Mouse (Mus musculus): ENCODE data around the gene Zfp609. TPM values are rescaled to one million over a fixed set of nuclear protein-coding genes. Genes with fewer than 3 reads are reported as not detected.

Gene Zfp609
- polyA plus RNA-seq, 1 experiment from 2014 or later, result 7.8 TPM

- DNase-seq (ENCODE audit: low spot score) (no peak), ATAC-seq (replicated peaks; ENCODE audit: low FRiP score, low TSS enrichment, low read depth) (no peak)
- Histone ChIP-seq H3K27me3 (replicated peaks; ENCODE audit: control insufficient read depth, insufficient read depth, low read length) (no peaks in the 10 kb centered on the region), H3K4me2 (ENCODE audit: low read length) (no peak overlapping the region), H3K4me3 (ENCODE audit: low read depth, low read length) (no peak overlapping the region), H3K9ac (ENCODE audit: low read length) (no peak overlapping the region), H3K9me3 (ENCODE audit: control insufficient read depth, low read length) (no peaks in the 10 kb centered on the region), H3K4me1 (replicated peaks; ENCODE audit: control insufficient read depth, insufficient read depth, low read length) (no peaks in the 10 kb centered on the region), H3K36me3 (ENCODE audit: control insufficient read depth, insufficient read depth, low read length) (peaks cover 6% of the 10 kb centered on the region; the same call in 1 of the 2 replicates), H3K27ac (ENCODE audit: low read depth) (no peak overlapping the region)
- 76% methylated on average over 4 of the region's 4 CpGs for WGBS
These were observed 27.6 kb downstream of the Zfp609 start for GRCm38 (mm10) chr9:65799770-65800169.

GRCm38 (mm10) chr9:65795651-65796050 lies 31.7 kb downstream of the Zfp609 start:
- H3K4me3 ChIP-seq (ENCODE audit: low read depth, low read length), result no peak overlapping the region
- no peaks in the 10 kb centered on the region for H3K27me3 ChIP-seq (replicated peaks; ENCODE audit: control insufficient read depth, insufficient read depth, low read length)
- H3K9ac ChIP-seq (ENCODE audit: low read length), result no peak overlapping the region
- WGBS, result 85% methylated on average over 2 of the region's 2 CpGs
- no peak for ATAC-seq (replicated peaks; ENCODE audit: low FRiP score, low TSS enrichment, low read depth)
- peaks cover 16% of the 10 kb centered on the region for H3K36me3 ChIP-seq (ENCODE audit: control insufficient read depth, insufficient read depth, low read length)
- no peak overlapping the region for H3K27ac ChIP-seq (ENCODE audit: low read depth)
- H3K4me2 ChIP-seq (ENCODE audit: low read length), result no peak overlapping the region
- no peak for DNase-seq (ENCODE audit: low spot score)
- H3K4me1 ChIP-seq (replicated peaks; ENCODE audit: control insufficient read depth, insufficient read depth, low read length), result peaks cover 10% of the 10 kb centered on the region; the same call in 1 of the 2 replicates
- no peaks in the 10 kb centered on the region for H3K9me3 ChIP-seq (ENCODE audit: control insufficient read depth, low read length)

- no peaks in the 10 kb centered on the region for H3K27me3 ChIP-seq (replicated peaks; ENCODE audit: control insufficient read depth, insufficient read depth, low read length)
- H3K4me3 ChIP-seq (ENCODE audit: low read depth, low read length), result no peak overlapping the region
- WGBS, result 84% methylated on average over 7 of the region's 7 CpGs
- H3K36me3 ChIP-seq (ENCODE audit: control insufficient read depth, insufficient read depth, low read length), result peaks cover 16% of the 10 kb centered on the region
- H3K9me3 ChIP-seq (ENCODE audit: control insufficient read depth, low read length), result no peaks in the 10 kb centered on the region
- no peak overlapping the region for H3K27ac ChIP-seq (ENCODE audit: low read depth)
- H3K9ac ChIP-seq (ENCODE audit: low read length), result no peak overlapping the region
- no peak for DNase-seq (ENCODE audit: low spot score)
- ATAC-seq (replicated peaks; ENCODE audit: low FRiP score, low TSS enrichment, low read depth), result no peak
- H3K4me2 ChIP-seq (ENCODE audit: low read length), result no peak overlapping the region
- H3K4me1 ChIP-seq (replicated peaks; ENCODE audit: control insufficient read depth, insufficient read depth, low read length), result peaks cover 10% of the 10 kb centered on the region; the same call in 1 of the 2 replicates
These were observed 33.1 kb downstream of the Zfp609 start for GRCm38 (mm10) chr9:65794313-65794712.

GRCm38 (mm10) chr9:65793506-65793905 lies 33.9 kb downstream of the Zfp609 start:
- Histone ChIP-seq H3K4me1 (replicated peaks; ENCODE audit: control insufficient read depth, insufficient read depth, low read length) (peaks cover 10% of the 10 kb centered on the region; the same call in 1 of the 2 replicates), H3K27me3 (replicated peaks; ENCODE audit: control insufficient read depth, insufficient read depth, low read length) (no peaks in the 10 kb centered on the region), H3K4me3 (ENCODE audit: low read depth, low read length) (no peak overlapping the region), H3K4me2 (ENCODE audit: low read length) (no peak overlapping the region), H3K36me3 (ENCODE audit: control insufficient read depth, insufficient read depth, low read length) (peaks cover 16% of the 10 kb centered on the region), H3K9me3 (ENCODE audit: control insufficient read depth, low read length) (no peaks in the 10 kb centered on the region), H3K27ac (ENCODE audit: low read depth) (no peak overlapping the region), H3K9ac (ENCODE audit: low read length) (no peak overlapping the region)
- DNase-seq (ENCODE audit: low spot score) (no peak), ATAC-seq (replicated peaks; ENCODE audit: low FRiP score, low TSS enrichment, low read depth) (no peak)
- 89% methylated on average over 3 of the region's 3 CpGs for WGBS

- H3K36me3 ChIP-seq (ENCODE audit: control insufficient read depth, insufficient read depth, low read length), result peaks cover 16% of the 10 kb centered on the region
- peaks cover 10% of the 10 kb centered on the region; the same call in 1 of the 2 replicates for H3K4me1 ChIP-seq (replicated peaks; ENCODE audit: control insufficient read depth, insufficient read depth, low read length)
- ATAC-seq (replicated peaks; ENCODE audit: low FRiP score, low TSS enrichment, low read depth), result no peak
- no peaks in the 10 kb centered on the region for H3K27me3 ChIP-seq (replicated peaks; ENCODE audit: control insufficient read depth, insufficient read depth, low read length)
- H3K9me3 ChIP-seq (ENCODE audit: control insufficient read depth, low read length), result no peaks in the 10 kb centered on the region
- no peak overlapping the region for H3K9ac ChIP-seq (ENCODE audit: low read length)
- no peak overlapping the region for H3K27ac ChIP-seq (ENCODE audit: low read depth)
- H3K4me3 ChIP-seq (ENCODE audit: low read depth, low read length), result no peak overlapping the region
- WGBS, result 68% methylated on average over 3 of the region's 3 CpGs
- DNase-seq (ENCODE audit: low spot score), result no peak
- H3K4me2 ChIP-seq (ENCODE audit: low read length), result no peak overlapping the region
These were observed 34.3 kb downstream of the Zfp609 start for GRCm38 (mm10) chr9:65793086-65793485.

- Histone ChIP-seq H3K27ac (ENCODE audit: low read depth) (no peak overlapping the region), H3K4me1 (replicated peaks; ENCODE audit: control insufficient read depth, insufficient read depth, low read length) (peaks cover 17% of the 10 kb centered on the region; the same call in 1 of the 2 replicates), H3K4me2 (ENCODE audit: low read length) (no peak overlapping the region), H3K9ac (ENCODE audit: low read length) (no peak overlapping the region), H3K9me3 (ENCODE audit: control insufficient read depth, low read length) (no peaks in the 10 kb centered on the region), H3K4me3 (ENCODE audit: low read depth, low read length) (no peak overlapping the region), H3K27me3 (replicated peaks; ENCODE audit: control insufficient read depth, insufficient read depth, low read length) (no peaks in the 10 kb centered on the region), H3K36me3 (ENCODE audit: control insufficient read depth, insufficient read depth, low read length) (peaks cover 16% of the 10 kb centered on the region)
- DNase-seq (ENCODE audit: low spot score), result no peak
- no peak for ATAC-seq (replicated peaks; ENCODE audit: low FRiP score, low TSS enrichment, low read depth)
These were observed 35.5 kb downstream of the Zfp609 start for GRCm38 (mm10) chr9:65791846-65792245.

GRCm38 (mm10) chr9:65791106-65791505 lies 36.3 kb downstream of the Zfp609 start:
- H3K9ac ChIP-seq (ENCODE audit: low read length), result no peak overlapping the region
- no peak overlapping the region for H3K4me2 ChIP-seq (ENCODE audit: low read length)
- peaks cover 17% of the 10 kb centered on the region; the same call in 1 of the 2 replicates for H3K4me1 ChIP-seq (replicated peaks; ENCODE audit: control insufficient read depth, insufficient read depth, low read length)
- H3K27me3 ChIP-seq (replicated peaks; ENCODE audit: control insufficient read depth, insufficient read depth, low read length), result no peaks in the 10 kb centered on the region
- peaks cover 16% of the 10 kb centered on the region for H3K36me3 ChIP-seq (ENCODE audit: control insufficient read depth, insufficient read depth, low read length)
- H3K9me3 ChIP-seq (ENCODE audit: control insufficient read depth, low read length), result no peaks in the 10 kb centered on the region
- no peak for DNase-seq (ENCODE audit: low spot score)
- WGBS, result 61% methylated on average over 4 of the region's 4 CpGs
- no peak overlapping the region for H3K4me3 ChIP-seq (ENCODE audit: low read depth, low read length)
- H3K27ac ChIP-seq (ENCODE audit: low read depth), result no peak overlapping the region
- ATAC-seq (replicated peaks; ENCODE audit: low FRiP score, low TSS enrichment, low read depth), result no peak

- ATAC-seq (replicated peaks; ENCODE audit: low FRiP score, low TSS enrichment, low read depth), result no peak
- Histone ChIP-seq H3K9ac (ENCODE audit: low read length) (no peak overlapping the region), H3K4me3 (ENCODE audit: low read depth, low read length) (no peak overlapping the region), H3K9me3 (ENCODE audit: control insufficient read depth, low read length) (no peaks in the 10 kb centered on the region), H3K36me3 (ENCODE audit: control insufficient read depth, insufficient read depth, low read length) (peaks cover 10% of the 10 kb centered on the region), H3K27me3 (replicated peaks; ENCODE audit: control insufficient read depth, insufficient read depth, low read length) (no peaks in the 10 kb centered on the region), H3K27ac (ENCODE audit: low read depth) (no peak overlapping the region), H3K4me1 (replicated peaks; ENCODE audit: control insufficient read depth, insufficient read depth, low read length) (peaks cover 17% of the 10 kb centered on the region; the same call in 1 of the 2 replicates), H3K4me2 (ENCODE audit: low read length) (no peak overlapping the region)
- no peak for DNase-seq (ENCODE audit: low spot score)
- WGBS, result 95% methylated on average over 3 of the region's 3 CpGs
These were observed 37.6 kb downstream of the Zfp609 start for GRCm38 (mm10) chr9:65789788-65790187.

GRCm38 (mm10) chr9:65788556-65788955 lies 38.8 kb downstream of the Zfp609 start:
- no peaks in the 10 kb centered on the region for H3K9me3 ChIP-seq (ENCODE audit: control insufficient read depth, low read length)
- H3K9ac ChIP-seq (ENCODE audit: low read length), result no peak overlapping the region
- WGBS, result 74% methylated on average over 4 of the region's 4 CpGs
- no peaks in the 10 kb centered on the region for H3K27me3 ChIP-seq (replicated peaks; ENCODE audit: control insufficient read depth, insufficient read depth, low read length)
- no peak for ATAC-seq (replicated peaks; ENCODE audit: low FRiP score, low TSS enrichment, low read depth)
- no peak overlapping the region for H3K4me2 ChIP-seq (ENCODE audit: low read length)
- H3K27ac ChIP-seq (ENCODE audit: low read depth), result no peak overlapping the region
- peaks cover 17% of the 10 kb centered on the region; the same call in 1 of the 2 replicates for H3K4me1 ChIP-seq (replicated peaks; ENCODE audit: control insufficient read depth, insufficient read depth, low read length)
- H3K36me3 ChIP-seq (ENCODE audit: control insufficient read depth, insufficient read depth, low read length), result 0 out of 2 replicates have a peak, but pooled peaks cover 3% of the 10 kb centered on the region
- H3K4me3 ChIP-seq (ENCODE audit: low read depth, low read length), result no peak overlapping the region
- no peak for DNase-seq (ENCODE audit: low spot score)
